ENCODE assay signal across 8 mouse cellular contexts in genomic region chr13:17838484-17838851, GRCm38 (mm10). TPM values are rescaled to one million over a fixed set of nuclear protein-coding genes. Genes with fewer than 3 reads are reported as not detected.
DNase-seq lines count a peak whose midpoint lies in the region; ATAC-seq and TF ChIP-seq lines count a peak whose summit lies in the region.

No protein-coding gene starts in this region.

- no peak overlapping the region for H3K9ac ChIP-seq in heart, embryonic 14.5 days (ENCODE audit: low read length)
- H3K9ac ChIP-seq in kidney, postnatal 0 days (ENCODE audit: low read depth, low read length): no peak overlapping the region

- ATAC-seq in cerebellum, adult (ENCODE audit: insufficient number of reproducible peaks, low FRiP score, low TSS enrichment): peak; percentile 74
- ATAC-seq in heart, embryonic 14.5 days (ENCODE audit: insufficient number of reproducible peaks, insufficient read depth, low FRiP score, low read depth): no peak
- no peak; the same call in 1 of the 2 replicates for ATAC-seq in kidney, postnatal 0 days (replicated peaks; ENCODE audit: low FRiP score, low read depth)

- peak overlapping the region; percentile 27; the same call in 1 of the 2 replicates for H3K4me2 ChIP-seq in heart, embryonic 14.5 days (ENCODE audit: low read length)
- H3K4me2 ChIP-seq in kidney, postnatal 0 days (ENCODE audit: low read length): no peak overlapping the region

- H3K27ac ChIP-seq in heart, embryonic 14.5 days (replicated peaks in 1 of 2; ENCODE audit: control insufficient read depth in 1 of 2, insufficient read depth in 1 of 2, low read depth in 2 of 2, low read length in 2 of 2): no peak overlapping the region
- no peak overlapping the region for H3K27ac ChIP-seq in kidney, postnatal 0 days

- DNase-seq in cerebellum, adult 11-12 months: no peak
- DNase-seq in MN1 (ENCODE audit: low spot score): peak; percentile 71
- DNase-seq in cerebellum, postnatal 25 days: peak; percentile 51 to 77
- peak; percentile 86 for DNase-seq in kidney, postnatal 0 days (ENCODE audit: low spot score)
- peak; percentile 74 for DNase-seq in lung, postnatal 25 days (ENCODE audit: low spot score)
- DNase-seq in right cerebral cortex, adult 2 months (ENCODE audit: low spot score in 2 of 2): peak; percentile 37 to 71

- no peaks in the 10 kb centered on the region for H3K9me3 ChIP-seq in heart, embryonic 14.5 days (ENCODE audit: control insufficient read depth, low read length)
- no peaks in the 10 kb centered on the region for H3K9me3 ChIP-seq in kidney, postnatal 0 days (replicated peaks; ENCODE audit: low read length)

- H3K4me3 ChIP-seq in heart, embryonic 14.5 days (ENCODE audit: control insufficient read depth in 1 of 2, insufficient read depth in 1 of 2, low read depth in 1 of 2, low read length in 2 of 2): no peak overlapping the region
- H3K4me3 ChIP-seq in kidney, postnatal 0 days (replicated peaks; ENCODE audit: low read depth, low read length): no peak overlapping the region

- H3K27me3 ChIP-seq in heart, embryonic 14.5 days (ENCODE audit: control insufficient read depth, insufficient read depth, low read length): no peaks in the 10 kb centered on the region
- no peaks in the 10 kb centered on the region for H3K27me3 ChIP-seq in kidney, postnatal 0 days (ENCODE audit: insufficient read depth, low read length)

- WGBS in heart, embryonic 14.5 days: 34% methylated on average over 4 of the region's 4 CpGs
- WGBS in kidney, postnatal 0 days: 33% methylated on average over 4 of the region's 4 CpGs

- peak; percentile 80 for TF ChIP-seq CTCF in kidney, postnatal 0 days (IDR thresholded peaks at IDR 0.05; ENCODE audit: low read depth)

- no peaks in the 10 kb centered on the region for H3K36me3 ChIP-seq in heart, embryonic 14.5 days (ENCODE audit: control insufficient read depth, insufficient read depth, low read length)
- no peaks in the 10 kb centered on the region for H3K36me3 ChIP-seq in kidney, postnatal 0 days (ENCODE audit: insufficient read depth, low read length)

- peaks cover 0 to 3% of the 10 kb centered on the region in 2 experiments; a peak in 3 of 4 replicates for H3K4me1 ChIP-seq in heart, embryonic 14.5 days (ENCODE audit: control insufficient read depth in 2 of 2, insufficient read depth in 2 of 2, low read length in 2 of 2)
- no peaks in the 10 kb centered on the region; the same call in 1 of the 2 replicates for H3K4me1 ChIP-seq in kidney, postnatal 0 days (replicated peaks; ENCODE audit: insufficient read depth, low read length)

RNA-seq across cellular contexts. Expression of gene Cdk13, which starts 33.6 kb away (rescaled TPM):
- 14.5 and 17.8 TPM in 2 replicates for polyA plus RNA-seq in heart, embryonic 14.5 days (2014; fragmentation: Nextera tagmentation; extraction: Ambion mirVana)
- 14.0 and 16.2 TPM in 2 replicates for polyA plus RNA-seq in kidney, postnatal 0 days (2015; fragmentation: Nextera tagmentation; extraction: Ambion mirVana)
